Mouse (Mus musculus) testis, adult 2 months (tissue): ENCODE measurements at regions not wholly inside any gene's neighbourhood (a gene's known extent, or its start where the extent isn't known, plus 50 kb on each side); places are given as distances from the start of the nearest gene placed in this dataset.

ENCODE experiments used
- H3K27ac ChIP-seq: fragments of 200-500 bp; 2 replicates; pipeline ENCODE4 v1.5.1; 2012; ENCODE audit warnings: low read depth, low read length; ENCODE audit not compliant: control insufficient read depth, insufficient read depth
- H3K27me3 ChIP-seq: fragments of 200-500 bp; 2 replicates; pipeline ENCODE4 v1.6.1; 2012; ENCODE audit warnings: mild to moderate bottlenecking, low read length, moderate library complexity; ENCODE audit not compliant: control insufficient read depth, insufficient read depth
- H3K36me3 ChIP-seq: fragments of 200-500 bp; 2 replicates; pipeline ENCODE4 v1.6.1; 2012; ENCODE audit warnings: mild to moderate bottlenecking, low read length; ENCODE audit not compliant: control insufficient read depth, insufficient read depth
- H3K4me1 ChIP-seq: fragments of 200-500 bp; 2 replicates; pipeline ENCODE4 v1.6.1; 2012; ENCODE audit warnings: low read length; ENCODE audit not compliant: control insufficient read depth, insufficient read depth
- H3K4me3 ChIP-seq: fragments of 200-500 bp; 2 replicates; pipeline ENCODE4 v1.5.1; 2012; ENCODE audit warnings: low read depth, mild to moderate bottlenecking, low read length, moderate library complexity, mixed read lengths; ENCODE audit not compliant: control insufficient read depth
- CTCF ChIP-seq: fragments of 200-500 bp; IDR thresholded peaks from 2 replicates; pipeline ENCODE4 v1.5.1; 2012; ENCODE audit warnings: low read depth, mild to moderate bottlenecking, inconsistent platforms, low read length, moderate library complexity; ENCODE audit not compliant: control insufficient read depth, insufficient read depth, insufficient replicate concordance
- POLR2A ChIP-seq: fragments of 200-500 bp; IDR thresholded peaks from 2 replicates; pipeline ENCODE4 v1.6.1; 2012; ENCODE audit warnings: low read depth, mild to moderate bottlenecking, inconsistent platforms, low read length, moderate library complexity; ENCODE audit not compliant: control insufficient read depth

- no peaks in the 10 kb centered on the region for H3K27me3 ChIP-seq
- no peak overlapping the region for H3K27ac ChIP-seq
- no peak overlapping the region for H3K4me3 ChIP-seq
- TF ChIP-seq CTCF (no peak), POLR2A (no peak)
- no peaks in the 10 kb centered on the region for H3K4me1 ChIP-seq
- H3K36me3 ChIP-seq = no peaks in the 10 kb centered on the region
These were observed 376.6 kb downstream of the Hs3st3b1 start for GRCm38 (mm10) chr11:63545516-63545915.

- H3K36me3 ChIP-seq = no peaks in the 10 kb centered on the region
- no peak overlapping the region for H3K27ac ChIP-seq
- no peaks in the 10 kb centered on the region for H3K27me3 ChIP-seq
- no peaks in the 10 kb centered on the region for H3K4me1 ChIP-seq
- no peak overlapping the region for H3K4me3 ChIP-seq
- TF ChIP-seq CTCF (no peak), POLR2A (no peak)
These were observed 361.6 kb downstream of the Hs3st3b1 start for GRCm38 (mm10) chr11:63560466-63560865.

- Histone ChIP-seq H3K4me1 (no peaks in the 10 kb centered on the region), H3K36me3 (no peaks in the 10 kb centered on the region), H3K27me3 (no peaks in the 10 kb centered on the region), H3K27ac (no peak overlapping the region), H3K4me3 (no peak overlapping the region)
- TF ChIP-seq CTCF (no peak), POLR2A (no peak)
These were observed 359.4 kb downstream of the Hs3st3b1 start for GRCm38 (mm10) chr11:63562696-63563095.

- no peaks in the 10 kb centered on the region for H3K4me1 ChIP-seq
- H3K36me3 ChIP-seq = no peaks in the 10 kb centered on the region
- no peaks in the 10 kb centered on the region for H3K27me3 ChIP-seq
- TF ChIP-seq CTCF (no peak), POLR2A (no peak)
- no peak overlapping the region for H3K27ac ChIP-seq
- H3K4me3 ChIP-seq = no peak overlapping the region
These were observed 356.4 kb downstream of the Hs3st3b1 start for GRCm38 (mm10) chr11:63565471-63566232.

GRCm38 (mm10) chr11:63569785-63570479 lies 352.2 kb downstream of the Hs3st3b1 start:
- Histone ChIP-seq H3K36me3 (no peaks in the 10 kb centered on the region), H3K4me3 (no peak overlapping the region), H3K27ac (no peak overlapping the region), H3K27me3 (no peaks in the 10 kb centered on the region), H3K4me1 (no peaks in the 10 kb centered on the region)
- no peak for TF ChIP-seq POLR2A
- TF ChIP-seq CTCF = no peak

GRCm38 (mm10) chr11:63570646-63571045 lies 351.4 kb downstream of the Hs3st3b1 start:
- no peak for TF ChIP-seq CTCF
- no peak for TF ChIP-seq POLR2A
- H3K27me3 ChIP-seq = no peaks in the 10 kb centered on the region
- no peaks in the 10 kb centered on the region for H3K36me3 ChIP-seq
- H3K4me3 ChIP-seq = no peak overlapping the region
- no peak overlapping the region for H3K27ac ChIP-seq
- no peaks in the 10 kb centered on the region for H3K4me1 ChIP-seq

GRCm38 (mm10) chr11:63573271-63573670 lies 348.8 kb downstream of the Hs3st3b1 start:
- no peak overlapping the region for H3K4me3 ChIP-seq
- H3K36me3 ChIP-seq = no peaks in the 10 kb centered on the region
- H3K27me3 ChIP-seq = no peaks in the 10 kb centered on the region
- no peak overlapping the region for H3K27ac ChIP-seq
- TF ChIP-seq POLR2A (no peak), CTCF (no peak)
- H3K4me1 ChIP-seq = no peaks in the 10 kb centered on the region
